Mouse (Mus musculus): ENCODE measurements at regions not wholly inside any gene's neighbourhood (a gene's known extent, or its start where the extent isn't known, plus 50 kb on each side); places are given as distances from the start of the nearest gene placed in this dataset.

DNA sequence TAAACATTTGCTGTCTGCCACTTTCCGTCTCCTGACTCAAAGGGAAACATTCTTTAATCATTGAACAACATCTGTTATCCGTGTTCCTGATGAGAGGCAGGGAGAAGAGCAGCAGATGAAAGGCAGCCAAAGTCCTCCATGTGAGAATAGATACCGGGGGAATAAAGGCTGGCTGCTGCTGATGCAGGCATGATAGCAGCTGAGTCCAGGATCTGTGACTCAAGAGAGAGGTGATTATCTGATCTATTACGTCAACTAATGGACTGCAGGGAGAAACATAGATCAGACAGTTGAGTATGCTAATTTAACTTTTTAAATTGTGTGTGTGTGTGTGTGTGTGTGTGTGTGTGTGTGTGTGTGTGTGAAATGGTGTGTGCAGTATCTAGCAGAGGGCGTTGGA is 1140.0 kb downstream of the Dpp10 start:
- DNase-seq (ENCODE audit: low spot score in 2 of 2): peak in 1 of 2 experiments; percentile 1

DNA sequence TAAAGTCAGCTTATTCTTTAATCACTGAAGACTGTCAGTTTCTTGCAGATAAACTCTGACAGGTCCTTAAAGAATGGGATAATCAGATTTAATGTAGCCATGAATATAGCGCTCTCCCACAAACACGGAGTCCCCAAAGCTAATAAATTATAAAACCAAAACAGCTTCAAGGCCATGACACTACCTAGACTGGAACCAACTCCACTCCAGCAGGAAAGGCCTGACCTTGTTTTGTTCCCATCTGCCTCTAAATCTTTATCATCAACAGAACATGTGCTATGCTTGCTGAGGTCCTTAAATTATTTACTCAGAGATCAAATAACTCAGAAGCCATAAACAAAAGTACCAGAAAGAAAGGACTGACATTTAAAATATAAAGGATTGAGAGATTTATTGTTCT is 1156.3 kb downstream of the Dpp10 start:
- no peak for DNase-seq (ENCODE audit: low spot score in 2 of 2)

DNA sequence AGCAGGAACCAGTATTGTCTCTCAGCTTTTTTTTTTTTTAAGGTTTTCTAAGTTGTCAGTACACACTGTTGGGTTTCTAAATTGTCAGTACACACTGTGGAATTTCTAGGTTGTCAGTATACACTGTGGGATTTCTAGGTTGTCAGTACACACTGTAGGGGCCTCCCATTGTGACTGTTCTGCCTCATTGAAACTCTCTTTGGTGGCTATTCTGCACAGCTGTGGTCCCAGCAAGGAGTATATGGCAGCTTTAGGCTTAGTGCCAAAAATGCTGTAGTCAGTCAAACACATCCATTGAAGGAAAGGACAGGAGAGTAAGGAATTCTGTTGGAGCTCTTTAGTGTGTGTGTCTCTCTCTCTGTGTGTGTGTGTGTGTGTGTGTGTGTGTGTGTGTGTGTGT is 1186.4 kb downstream of the Dpp10 start:
- DNase-seq (ENCODE audit: low spot score in 2 of 2): no peak

Data from layer of hippocampus, postnatal 14 days (tissue).